Mouse (Mus musculus) limb, embryonic 14.5 days (tissue): Measurements from ENCODE around the gene Cacna2d3. TPM values are rescaled to one million over a fixed set of nuclear protein-coding genes. Genes with fewer than 3 reads are reported as not detected.
A peak's percentile ranks its signal among the peaks of the same experiment; 100 is the strongest.

Experiments used
- ATAC-seq: fragments of 200-750 bp; cut with Nextera tagmentation; 2 replicates; pipeline ENCODE4 v1.8.0; 2017; ENCODE audit warnings: low read depth, moderate number of reproducible peaks, moderate TSS enrichment; ENCODE audit not compliant: low FRiP score
- DNase-seq: peaks from one replicate; pipeline ENCODE4 v3.0.0-alpha.2; 2015; ENCODE audit warnings: low spot score
- H3K27ac ChIP-seq: fragments of 300-500 bp; sonication (generic); replicated peaks from 2 replicates; pipeline ENCODE4 v1.5.1; 2014; ENCODE audit warnings: low read depth, mild to moderate bottlenecking, low read length, moderate library complexity, mixed read lengths
- H3K27me3 ChIP-seq: fragments of 300-500 bp; sonication (generic); 2 replicates; pipeline ENCODE4 v1.6.1; 2014; ENCODE audit warnings: low read length, mixed read lengths; ENCODE audit not compliant: control insufficient read depth, insufficient read depth
- H3K36me3 ChIP-seq: fragments of 300-500 bp; sonication (generic); 2 replicates; pipeline ENCODE4 v1.6.1; 2014; ENCODE audit warnings: mild to moderate bottlenecking, low read length, moderate library complexity, mixed read lengths; ENCODE audit not compliant: control insufficient read depth, insufficient read depth
- H3K4me1 ChIP-seq: fragments of 300-500 bp; sonication (generic); 2 replicates; pipeline ENCODE4 v1.6.1; 2014; ENCODE audit warnings: antibody characterized with exemption, low read length, mixed read lengths; ENCODE audit not compliant: control insufficient read depth, insufficient read depth
- H3K4me2 ChIP-seq: fragments of 300-500 bp; sonication (generic); replicated peaks from 2 replicates; pipeline ENCODE4 v1.6.1; 2014; ENCODE audit warnings: low read depth, mild to moderate bottlenecking, low read length, moderate library complexity; ENCODE audit not compliant: severe bottlenecking
- H3K4me3 ChIP-seq: fragments of 300-500 bp; sonication (generic); replicated peaks from 2 replicates; pipeline ENCODE4 v1.5.1; 2014; ENCODE audit warnings: low read length
- H3K9ac ChIP-seq: fragments of 300-500 bp; sonication (generic); 2 replicates; pipeline ENCODE4 v1.6.1; 2014; ENCODE audit warnings: mild to moderate bottlenecking, low read depth, low read length, moderate library complexity; ENCODE audit not compliant: severe bottlenecking
- H3K9me3 ChIP-seq: fragments of 300-500 bp; sonication (generic); 2 replicates; pipeline ENCODE4 v1.6.1; 2016; ENCODE audit warnings: low read length; ENCODE audit not compliant: control insufficient read depth
- POLR2A ChIP-seq: fragments of 200-500 bp; IDR thresholded peaks from 2 replicates; pipeline ENCODE4 v1.8.0; 2012; ENCODE audit warnings: inconsistent platforms, mild to moderate bottlenecking, moderate library complexity, borderline replicate concordance; ENCODE audit not compliant: insufficient read depth, insufficient read length; ENCODE audit errors: extremely low read depth
- WGBS: fragments of 180-500 bp; shearing (Covaris S2); extraction: QIAGEN DNeasy Blood & Tissue Kit; methylation state at CpG from one replicate; pipeline ENCODE4 v1.1.7; 2014; 5-methylcytosine and 5-hydroxymethylcytosine counted together
- polyA plus RNA-seq, 2 experiments: library from polyadenylated mRNA; depleted of rRNA in 1 of 2; stranded (reverse) in 1 of 2; unstranded in 1 of 2; fragments of >200 nt; fragmentation: Nextera tagmentation in 1 of 2; extraction: Ambion mirVana in 1 of 2; gene quantifications; 2 replicates each; pipeline versions ENCODE4 v1.2.1 to v1.2.3; 2012 to 2014

Gene Cacna2d3
- polyA plus RNA-seq, 2 experiments, result 4.9 to 6.3 TPM

DNA sequence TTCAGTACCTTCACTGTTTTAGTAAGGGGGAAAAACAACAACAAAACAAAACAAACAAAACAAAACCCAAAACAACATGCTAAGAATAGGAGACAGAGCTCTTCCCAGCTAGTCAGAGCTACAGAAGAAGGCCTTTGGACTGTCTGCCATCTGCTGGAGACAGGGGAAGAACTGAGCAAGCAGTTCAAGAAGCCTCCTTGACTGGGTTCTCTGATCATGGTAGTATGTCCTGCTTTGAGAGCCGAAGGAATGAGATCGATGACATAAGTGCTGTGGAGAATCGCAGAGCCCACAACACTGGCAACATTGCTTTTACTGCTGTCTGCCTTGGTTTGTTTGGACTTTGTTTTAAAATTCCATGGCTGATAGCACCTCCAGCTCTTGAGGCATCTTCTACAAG lies 598.9 kb downstream of the Cacna2d3 start:
- no peak for TF ChIP-seq POLR2A
- Histone ChIP-seq H3K9me3 (0 out of 2 replicates have a peak, but pooled peaks cover 2% of the 10 kb centered on the region), H3K27ac (no peak overlapping the region), H3K4me2 (no peak overlapping the region), H3K4me1 (no peaks in the 10 kb centered on the region), H3K27me3 (no peaks in the 10 kb centered on the region), H3K36me3 (no peaks in the 10 kb centered on the region), H3K9ac (no peak overlapping the region), H3K4me3 (no peak overlapping the region)
- no peak for ATAC-seq
- 96% methylated on average over 3 of the region's 3 CpGs for WGBS
- no peak for DNase-seq

DNA sequence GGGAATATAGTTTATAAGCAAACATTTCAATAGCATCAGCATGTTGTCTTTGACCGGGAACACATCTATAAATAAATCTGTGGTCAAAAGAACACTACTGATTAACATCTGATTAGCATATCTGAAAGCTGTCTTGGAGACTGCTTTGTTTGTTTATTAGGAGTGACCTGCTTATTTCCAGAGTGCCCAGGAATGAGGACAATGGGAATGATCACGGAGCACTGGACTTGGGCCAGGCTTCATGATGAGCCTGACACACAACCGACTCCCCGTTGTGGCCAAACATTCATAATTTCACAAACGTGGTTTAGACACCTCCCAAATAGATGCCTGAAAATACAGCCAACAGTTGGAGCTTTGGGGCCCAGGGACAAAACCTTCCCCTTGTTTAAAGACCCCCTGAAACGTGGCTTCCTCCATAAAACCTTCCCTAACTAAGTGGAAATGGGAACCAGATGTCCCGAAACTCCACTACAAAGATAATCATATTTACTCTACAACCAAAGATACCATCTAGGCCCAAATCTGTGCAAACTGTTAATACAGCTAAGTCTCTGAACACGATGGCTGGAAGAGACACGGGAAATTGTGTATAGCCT lies 607.7 kb downstream of the Cacna2d3 start:
- Histone ChIP-seq H3K36me3 (no peaks in the 10 kb centered on the region), H3K27ac (no peak overlapping the region; the same call in 1 of the 2 replicates), H3K4me1 (peaks cover 13% of the 10 kb centered on the region), H3K9me3 (no peaks in the 10 kb centered on the region), H3K4me3 (no peak overlapping the region), H3K27me3 (no peaks in the 10 kb centered on the region), H3K4me2 (no peak overlapping the region), H3K9ac (no peak overlapping the region)
- TF ChIP-seq POLR2A, result no peak
- 15% methylated on average over 9 of the region's 9 CpGs for WGBS
- DNase-seq, result peak; percentile 80
- peak; percentile 63 for ATAC-seq

DNA sequence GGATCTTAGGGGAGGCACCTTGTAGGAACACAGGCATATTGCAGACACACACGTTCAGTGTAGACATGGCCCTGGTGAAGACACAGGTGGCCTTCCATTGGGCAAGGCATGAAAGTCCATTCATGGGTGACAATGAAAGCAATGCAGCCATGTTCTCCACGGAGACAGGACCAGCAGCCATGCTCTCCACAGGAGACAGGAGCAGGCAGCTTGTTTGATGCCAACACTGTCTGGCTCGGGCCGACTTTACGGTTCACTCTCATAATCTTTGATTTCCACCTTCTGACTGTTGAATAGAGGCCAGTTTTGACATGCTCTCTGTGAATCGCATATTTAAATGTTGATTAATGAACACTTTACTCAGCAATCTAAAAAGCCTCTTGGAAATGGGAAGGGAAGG lies 610.0 kb downstream of the Cacna2d3 start:
- Histone ChIP-seq H3K27ac (no peak overlapping the region), H3K36me3 (no peaks in the 10 kb centered on the region), H3K4me1 (peaks cover 13% of the 10 kb centered on the region), H3K4me2 (no peak overlapping the region), H3K27me3 (no peaks in the 10 kb centered on the region), H3K9me3 (no peaks in the 10 kb centered on the region), H3K9ac (no peak overlapping the region), H3K4me3 (no peak overlapping the region)
- DNase-seq (no peak), ATAC-seq (no peak)
- TF ChIP-seq POLR2A, result no peak
- 66% methylated on average over 6 of the region's 6 CpGs for WGBS

DNA sequence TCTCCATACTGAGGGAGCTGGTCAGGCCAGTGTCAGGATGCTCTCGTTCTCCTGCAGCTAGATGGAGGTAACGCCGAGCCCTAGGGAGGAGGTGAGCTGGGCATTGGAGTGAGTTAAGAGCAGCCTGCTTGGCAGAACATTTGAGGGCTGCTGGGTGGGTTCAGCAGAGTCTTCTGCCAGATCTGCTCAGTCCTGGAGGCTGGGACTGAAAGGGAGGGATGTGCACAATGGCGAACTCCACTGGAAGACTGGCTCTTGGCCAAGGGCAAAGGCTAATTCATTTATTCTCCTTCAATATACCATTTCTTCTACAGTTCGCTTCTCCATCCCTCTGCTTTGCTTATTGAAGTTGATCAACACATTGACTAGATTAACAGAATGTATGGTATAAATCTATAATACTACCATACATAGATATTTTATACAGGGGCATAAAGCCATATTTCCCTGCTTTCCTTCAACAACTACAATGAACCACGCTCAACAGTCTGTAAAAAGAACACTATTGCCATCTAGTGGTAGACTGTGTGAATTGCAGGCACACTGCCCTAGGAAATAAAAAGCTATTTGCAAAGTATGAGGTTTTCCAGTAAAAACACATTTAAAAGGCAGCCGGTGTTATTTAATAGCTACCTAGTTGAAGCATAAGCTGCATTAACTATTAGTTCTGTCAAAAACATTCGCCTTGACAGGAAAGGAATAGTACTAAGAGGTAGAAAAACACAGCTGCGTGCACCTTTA lies 611.1 kb downstream of the Cacna2d3 start:
- Histone ChIP-seq H3K9ac (no peak overlapping the region), H3K27me3 (no peaks in the 10 kb centered on the region), H3K4me2 (no peak overlapping the region), H3K4me3 (no peak overlapping the region), H3K36me3 (no peaks in the 10 kb centered on the region), H3K27ac (no peak overlapping the region), H3K4me1 (peaks cover 13% of the 10 kb centered on the region), H3K9me3 (no peaks in the 10 kb centered on the region)
- no peak for TF ChIP-seq POLR2A
- DNase-seq (peak; percentile 69), ATAC-seq (no peak)
- 61% methylated on average over 9 of the region's 9 CpGs for WGBS

DNA sequence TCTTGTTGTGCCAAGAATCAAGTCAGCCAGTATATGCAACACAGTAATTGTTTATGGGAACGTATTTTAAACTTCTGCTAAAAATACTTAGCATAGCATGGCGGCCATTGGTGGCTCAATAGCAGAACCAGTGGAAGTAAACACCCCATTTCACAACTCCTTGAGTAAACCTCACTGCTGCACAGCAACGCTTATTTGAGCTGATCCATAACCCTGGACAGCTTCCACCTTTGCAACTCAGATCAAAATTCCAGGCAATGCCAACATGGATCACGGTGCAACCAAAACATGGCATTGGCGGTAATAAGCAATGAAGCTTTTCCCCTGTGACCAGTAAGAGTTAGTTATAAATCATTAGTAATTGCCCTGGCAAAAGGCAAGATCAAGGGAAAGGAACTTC lies 614.2 kb downstream of the Cacna2d3 start:
- TF ChIP-seq POLR2A, result no peak
- WGBS, result 68% methylated on average over 5 of the region's 5 CpGs

More for the DNA sequence above, 614.2 kb downstream of the Cacna2d3 start:
- DNase-seq (no peak), ATAC-seq (no peak)
- Histone ChIP-seq H3K9ac (no peak overlapping the region), H3K4me2 (no peak overlapping the region), H3K4me1 (peaks cover 8% of the 10 kb centered on the region), H3K4me3 (no peak overlapping the region), H3K27me3 (no peaks in the 10 kb centered on the region), H3K36me3 (no peaks in the 10 kb centered on the region), H3K27ac (no peak overlapping the region), H3K9me3 (no peaks in the 10 kb centered on the region)
